Mouse (Mus musculus) embryonic fibroblast, embryonic 13.5 days (primary cell): Measurements from ENCODE around the gene Tet1.

ENCODE experiments used
- CTCF ChIP-seq: IDR thresholded peaks from 2 replicates; pipeline ENCODE4 v1.5.1; 2011; ENCODE audit warnings: mild to moderate bottlenecking, control low read depth, low read length, moderate library complexity, borderline replicate concordance; ENCODE audit not compliant: insufficient read depth
- POLR2A ChIP-seq: IDR thresholded peaks from 2 replicates; pipeline ENCODE4 v1.6.1; 2011; ENCODE audit warnings: low read depth, mild to moderate bottlenecking, control low read depth, low read length, moderate library complexity

- no peak for TF ChIP-seq CTCF
- TF ChIP-seq POLR2A: no peak
Measured at GRCm38 (mm10) chr10:62803296-62803695, 105.5 kb downstream of the Tet1 start.
